Mouse (Mus musculus): Measurements from ENCODE around the gene Stat5a. TPM values are rescaled to one million over a fixed set of nuclear protein-coding genes. Genes with fewer than 3 reads are reported as not detected.

Gene Stat5a
- total RNA-seq, 2 experiments from 2014 or later: 8.4 to 11.8 TPM

DNA sequence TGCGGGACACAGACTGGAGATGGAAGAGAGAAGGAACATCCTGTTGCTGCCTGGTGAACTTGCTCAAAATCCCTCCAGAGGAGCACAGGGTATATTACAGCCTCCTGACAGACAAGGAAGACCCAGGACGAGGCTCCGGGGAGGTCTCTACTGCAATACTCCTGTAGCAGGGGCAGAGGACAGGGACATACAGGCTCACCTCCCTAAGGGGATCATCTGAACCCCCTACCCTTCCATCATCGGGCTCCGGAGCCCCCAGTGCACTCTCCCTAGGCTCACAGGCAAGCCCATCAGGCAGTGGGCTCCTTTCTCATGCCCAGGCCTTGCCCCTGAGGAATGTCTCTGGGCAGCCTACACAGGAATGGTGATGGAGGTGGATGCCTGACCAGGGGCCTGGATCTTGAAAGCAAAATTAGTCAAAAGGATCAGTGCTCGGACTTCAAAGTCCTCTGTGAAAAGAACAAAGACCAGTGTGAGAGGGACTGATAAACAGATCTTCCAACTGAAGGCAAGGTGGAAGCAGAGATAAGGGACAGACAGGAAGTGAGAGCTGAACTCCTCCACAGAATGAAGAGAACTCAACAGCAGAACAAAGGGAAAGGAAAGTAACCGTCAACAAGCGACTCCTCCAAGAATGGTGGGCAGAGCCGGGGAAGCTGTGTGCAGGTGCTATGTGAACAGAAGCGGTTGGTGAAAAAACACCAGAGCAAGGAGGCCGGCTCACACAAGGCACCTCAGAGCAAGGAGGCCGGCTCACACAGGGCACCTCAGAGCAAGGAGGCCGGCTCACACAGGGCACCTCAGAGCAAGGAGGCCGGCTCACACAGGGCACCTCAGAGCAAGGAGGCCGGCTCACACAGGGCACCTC, 32.3 kb downstream of the Stat5a start:
- intact Hi-C loops (cut with DNase I): loop anchor here (2.0 to 5.0 kb wide), 2 partner anchors 59 to 175 kb away; no protein-coding TSS in a partner anchor
- DNase-seq: peak in 1 of 2 experiments; percentile 11

DNA sequence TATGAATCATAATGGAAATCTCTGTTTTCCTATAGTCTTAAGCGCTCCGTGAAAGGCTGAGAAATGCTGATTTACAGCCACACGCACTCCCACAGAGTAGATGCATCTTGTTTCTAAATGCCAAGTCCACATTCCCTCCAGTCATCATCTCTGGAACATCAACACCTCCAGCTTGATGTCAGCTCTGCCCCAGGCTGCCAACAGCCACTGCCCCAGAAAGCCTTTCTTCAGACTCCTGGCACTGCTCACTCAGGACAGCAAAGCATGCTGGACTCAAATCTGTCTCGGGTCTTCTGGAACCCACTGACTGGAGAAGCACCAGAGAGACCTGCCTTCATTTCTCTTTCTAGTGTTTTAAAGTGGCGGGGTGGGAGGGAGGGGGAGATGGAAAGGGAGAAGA, 33.3 kb downstream of the Stat5a start:
- intact Hi-C loops (cut with DNase I): loop anchor here (2.0 to 5.0 kb wide), 2 partner anchors 60 to 174 kb away; no protein-coding TSS in a partner anchor
- peak in 1 of 2 experiments; percentile 13 for DNase-seq

DNA sequence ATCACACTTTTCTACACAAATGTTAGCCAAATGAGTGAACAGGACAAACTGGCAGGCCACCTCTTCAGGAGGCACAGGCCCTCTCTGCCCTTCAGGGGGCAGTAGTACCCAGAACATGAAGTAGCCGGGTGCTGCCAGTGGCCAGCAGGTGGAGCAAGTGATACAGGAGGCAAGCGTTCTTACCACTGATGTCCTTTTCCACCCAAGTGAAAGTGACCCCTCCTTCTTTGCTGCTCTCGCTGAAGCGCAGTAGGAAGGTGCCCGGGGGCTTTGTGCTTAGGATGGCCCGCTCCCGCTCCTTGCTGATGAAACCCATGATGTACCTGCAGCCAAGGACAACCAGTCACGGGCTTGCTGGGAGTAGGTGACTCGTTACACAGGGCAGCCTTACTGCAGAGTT, 34.3 kb downstream of the Stat5a start:
- intact Hi-C loops (cut with DNase I): loop anchor here (1.0 to 5.0 kb wide), 3 partner anchors 61 to 173 kb away; no protein-coding TSS in a partner anchor
- peak; percentile 83 to 88 for DNase-seq

DNA sequence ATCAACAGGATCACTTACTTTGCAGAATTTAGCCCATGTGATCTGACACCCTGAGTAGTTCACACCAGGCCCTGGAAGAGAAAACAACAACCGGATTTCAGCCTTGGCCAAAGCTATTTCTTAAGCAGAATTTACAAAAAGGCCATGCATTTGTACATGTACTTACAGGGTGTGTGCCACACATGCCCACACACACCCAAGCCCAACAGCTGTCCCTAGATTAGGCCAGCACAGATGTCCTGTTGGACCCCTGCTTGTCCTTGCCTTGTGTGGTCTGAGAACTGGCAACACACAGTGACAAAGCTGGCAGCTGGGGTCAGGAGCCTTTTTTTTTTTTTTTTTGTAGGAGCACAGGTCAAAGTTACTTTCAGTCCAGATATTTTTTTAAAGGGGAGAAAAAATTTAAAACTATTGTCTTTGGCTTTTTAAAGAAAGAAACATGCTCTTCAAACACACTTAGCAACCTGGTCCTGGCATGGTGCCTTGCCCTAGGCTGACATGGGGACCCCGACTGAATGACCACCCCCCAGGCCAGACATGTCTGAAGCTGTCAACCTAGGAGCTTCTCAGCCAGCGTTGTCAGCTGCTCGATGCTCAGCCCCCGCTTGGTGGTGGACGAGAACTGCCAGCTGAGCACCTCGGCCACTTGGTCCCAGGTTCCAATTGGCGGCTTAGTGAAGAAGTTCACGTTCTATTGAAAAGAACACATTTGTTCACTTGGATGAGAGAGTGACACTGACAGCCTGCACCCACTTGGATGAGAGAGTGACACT, 35.2 kb downstream of the Stat5a start:
- DNase-seq: no peak
- intact Hi-C loops (cut with DNase I): loop anchor here (5.0 kb wide), 1 partner anchor 62 kb away; no protein-coding TSS in a partner anchor

DNA sequence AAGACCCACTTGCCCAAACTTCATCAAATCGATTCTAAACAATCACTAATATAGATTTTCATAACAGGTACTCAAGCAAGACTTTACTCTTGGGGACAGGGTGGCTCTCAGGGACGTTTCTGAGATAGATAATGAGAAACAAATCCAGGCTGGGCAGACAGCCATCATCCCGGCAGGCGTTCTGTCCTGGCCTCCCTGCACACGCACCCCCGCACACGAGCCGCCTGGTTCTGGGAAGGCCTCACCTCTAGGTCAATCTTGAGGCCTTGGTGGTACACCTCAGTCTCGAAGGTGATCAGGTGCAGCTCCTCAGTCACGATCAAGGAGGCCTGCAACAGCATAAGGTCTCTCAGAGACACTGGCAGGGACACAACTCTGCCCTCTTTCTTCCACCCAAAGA, 36.9 kb downstream of the Stat5a start:
- intact Hi-C loops (cut with DNase I): no loop called here
- DNase-seq: no peak

DNA sequence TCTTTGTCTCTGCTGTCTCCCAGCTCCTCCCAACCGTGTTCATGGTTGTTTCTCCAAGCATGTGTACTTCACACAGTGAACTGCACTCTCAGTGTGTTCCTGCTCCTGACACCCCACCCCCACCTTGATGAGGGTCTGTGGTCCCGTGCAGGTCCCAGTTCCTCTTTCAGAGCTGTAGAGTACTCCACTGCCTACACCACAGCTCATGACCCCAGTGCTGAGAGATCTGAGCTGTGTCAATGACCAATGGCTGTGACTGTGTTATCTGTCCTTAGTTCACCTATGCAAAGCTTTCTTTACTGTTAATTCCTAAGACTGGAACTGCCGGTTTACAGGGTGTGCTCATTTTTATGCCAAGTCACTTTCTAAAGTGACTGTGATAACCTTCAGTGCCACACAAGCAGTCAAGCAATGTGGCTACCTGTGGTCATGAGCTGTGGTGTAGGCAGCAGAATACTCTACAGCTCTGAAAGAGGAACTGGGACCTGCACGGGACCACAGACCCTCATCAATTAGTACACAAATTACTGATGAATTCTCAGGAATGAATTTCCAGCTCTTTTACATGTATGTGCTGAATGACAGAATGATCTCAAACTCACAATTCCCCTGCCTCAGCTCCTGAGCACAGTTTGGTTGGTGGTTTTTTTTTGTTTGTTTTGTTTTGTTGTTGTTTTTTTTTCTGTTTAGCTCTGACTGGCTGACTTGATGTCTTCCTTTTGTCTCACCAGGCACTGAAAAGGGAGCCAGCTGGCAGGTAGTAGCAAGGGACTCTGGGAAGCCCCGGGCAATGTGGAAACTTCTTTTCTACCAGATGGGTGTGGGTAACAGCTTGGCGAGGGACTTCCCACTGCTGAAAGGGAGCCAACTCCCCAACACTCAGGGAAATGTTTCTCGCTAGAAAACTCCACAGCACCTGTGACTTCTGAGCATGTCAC, 38.4 kb downstream of the Stat5a start:
- intact Hi-C loops (cut with DNase I): no loop called here
- peak in 1 of 2 experiments; percentile 25 for DNase-seq

DNA sequence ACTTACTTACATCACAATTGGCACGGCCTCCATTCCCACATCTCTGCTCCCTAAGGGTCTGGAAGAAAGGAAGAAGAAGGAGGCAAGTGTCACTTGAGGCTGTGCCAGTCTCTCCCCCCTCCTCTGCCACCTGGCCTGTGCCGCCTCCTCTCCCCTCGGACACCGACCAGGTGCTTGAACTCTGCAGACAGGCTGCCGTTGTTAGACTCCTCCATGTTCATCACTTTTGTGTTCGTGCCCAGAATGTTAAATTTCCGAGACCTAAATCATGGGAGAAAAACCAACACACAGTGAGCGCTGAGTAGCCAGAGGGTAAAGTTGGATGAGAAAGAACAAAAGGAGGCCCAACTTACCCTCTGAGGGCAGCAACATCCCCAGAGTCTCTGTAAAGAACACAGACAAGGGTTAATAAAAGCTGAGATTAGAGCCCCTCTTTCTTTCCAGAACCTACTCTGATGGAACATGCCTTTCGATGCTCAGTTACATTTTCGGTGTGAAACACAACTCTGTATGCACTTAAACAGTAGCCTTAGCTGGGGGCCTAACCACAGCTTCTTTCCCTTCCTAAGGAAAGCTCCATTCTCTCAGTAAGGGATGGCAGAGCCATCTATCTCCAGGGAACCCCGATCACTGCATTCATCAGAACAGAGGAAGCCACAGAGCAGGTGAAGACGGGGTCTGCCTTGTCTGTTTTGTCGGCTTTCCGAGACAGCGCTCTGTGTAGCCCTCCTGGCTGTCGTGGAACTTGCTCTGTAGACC, 39.5 kb downstream of the Stat5a start:
- intact Hi-C loops (cut with DNase I): no loop called here
- no peak for DNase-seq

DNA sequence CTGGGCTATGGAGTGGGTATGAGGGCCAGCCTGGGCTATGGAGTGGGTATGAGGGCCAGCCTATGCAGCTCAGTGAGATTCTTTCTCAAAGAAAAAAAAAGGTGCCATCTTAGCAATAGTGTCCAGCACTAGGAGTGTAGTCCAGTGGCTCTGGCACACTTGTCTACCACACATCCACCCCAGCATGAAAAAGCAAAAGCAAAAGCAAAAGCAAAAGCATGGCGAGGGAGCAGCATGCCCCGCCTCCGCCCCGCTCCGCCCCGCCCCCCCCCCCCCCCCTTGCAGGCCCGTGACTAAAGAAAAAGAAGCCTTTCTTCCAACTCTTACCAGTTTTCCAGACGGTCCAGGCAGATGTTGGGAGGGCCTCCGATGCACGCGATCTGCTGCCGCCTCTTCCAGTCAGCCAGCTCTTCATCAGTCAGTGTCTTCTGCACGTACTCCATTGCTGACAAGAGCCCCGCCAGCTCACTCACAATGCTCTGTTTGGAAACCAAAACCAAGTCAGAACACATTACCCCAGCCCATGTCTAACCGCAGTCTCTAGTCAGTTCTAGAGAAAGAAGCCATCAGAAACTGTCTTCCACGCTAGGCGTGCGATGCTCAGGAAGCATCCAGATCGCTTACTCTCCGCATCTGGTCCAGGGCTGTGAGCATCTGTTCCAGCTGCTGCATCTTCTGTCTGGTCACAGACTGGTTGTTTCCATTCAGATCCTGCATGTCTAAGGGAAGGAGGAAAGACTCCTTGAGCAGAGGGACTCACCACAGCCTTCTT, 45.6 kb downstream of the Stat5a start:
- no peak for DNase-seq
- intact Hi-C loops (cut with DNase I): no loop called here

DNA sequence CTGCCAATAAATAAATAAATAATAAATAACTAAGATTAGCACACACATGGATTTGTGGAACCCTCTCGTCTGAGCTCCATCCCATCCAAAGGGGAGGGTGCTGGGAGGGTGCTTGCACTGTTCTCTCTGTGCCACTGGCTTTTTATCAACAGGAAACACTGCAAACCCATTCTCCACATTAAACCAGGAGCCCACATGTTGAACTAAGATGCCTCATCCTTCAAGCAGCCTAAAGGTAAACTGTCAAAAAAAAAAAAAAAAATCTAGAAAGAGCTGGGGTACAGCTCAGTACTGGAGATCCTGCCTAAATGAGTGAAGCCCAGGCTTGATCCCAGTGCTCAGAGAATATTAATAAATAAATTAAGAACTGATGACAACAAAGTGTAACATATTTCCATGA, 46.8 kb downstream of the Stat5a start:
- DNase-seq: no peak
- intact Hi-C loops (cut with DNase I): no loop called here

DNA sequence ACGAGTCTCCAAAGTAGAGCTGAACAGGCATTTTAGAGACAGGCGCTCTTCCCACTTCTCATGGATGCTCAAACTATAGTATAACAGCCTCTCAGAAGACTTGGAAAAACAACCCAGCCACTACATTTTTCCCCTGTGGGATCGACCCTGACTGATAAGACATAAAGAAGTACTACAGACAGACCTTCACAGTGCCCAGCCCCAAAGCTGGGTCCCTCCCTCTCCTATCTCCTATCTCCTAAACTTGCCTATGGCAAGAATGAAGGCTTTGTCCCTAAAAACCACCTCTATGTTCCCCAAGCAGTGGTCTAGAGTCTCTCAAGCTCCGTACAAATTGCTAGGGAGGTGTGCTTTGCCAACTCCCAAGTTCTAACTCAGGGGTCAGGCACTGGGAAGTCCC, 47.7 kb downstream of the Stat5a start:
- no peak for DNase-seq
- intact Hi-C loops (cut with DNase I): no loop called here

DNA sequence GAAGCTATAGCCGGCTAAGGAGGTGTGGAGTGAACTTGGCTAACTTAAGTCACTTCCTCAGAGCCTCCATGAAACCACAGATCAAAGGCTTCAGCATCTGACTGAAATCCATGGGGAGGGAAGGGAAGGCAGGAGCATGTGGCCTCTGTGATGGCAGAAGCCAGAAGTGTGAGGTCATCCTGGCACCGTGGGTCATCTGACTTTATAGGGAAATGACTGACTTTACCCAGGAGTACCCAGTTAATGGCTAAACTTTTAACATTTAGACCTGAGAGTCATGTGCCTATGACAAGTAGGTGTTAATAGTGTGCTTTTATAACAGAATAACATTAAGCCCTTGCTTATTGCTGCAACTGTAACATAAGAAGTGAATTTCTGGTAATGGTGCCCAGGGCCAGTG, 49.0 kb downstream of the Stat5a start:
- DNase-seq: no peak
- intact Hi-C loops (cut with DNase I): no loop called here

DNA sequence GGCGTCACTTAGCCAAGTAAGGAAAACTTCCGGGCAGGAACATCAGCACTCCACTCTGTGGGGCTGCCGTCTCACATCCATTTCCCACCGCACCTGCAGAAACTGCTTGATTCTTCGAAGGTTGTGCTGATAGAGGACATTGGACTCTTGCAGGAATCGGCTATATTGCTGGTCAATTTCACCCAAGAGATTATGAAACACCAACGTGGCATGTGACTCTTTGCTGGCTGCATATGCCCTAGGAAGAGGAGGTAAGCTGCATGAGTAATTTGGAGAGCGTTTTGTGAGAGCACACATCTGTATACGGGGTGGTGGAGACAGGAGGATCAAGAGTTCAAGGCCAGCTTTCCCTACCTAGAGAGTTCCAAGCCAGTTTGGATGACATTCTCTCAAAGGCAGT, 49.4 kb downstream of the Stat5a start:
- intact Hi-C loops (cut with DNase I): no loop called here

DNA sequence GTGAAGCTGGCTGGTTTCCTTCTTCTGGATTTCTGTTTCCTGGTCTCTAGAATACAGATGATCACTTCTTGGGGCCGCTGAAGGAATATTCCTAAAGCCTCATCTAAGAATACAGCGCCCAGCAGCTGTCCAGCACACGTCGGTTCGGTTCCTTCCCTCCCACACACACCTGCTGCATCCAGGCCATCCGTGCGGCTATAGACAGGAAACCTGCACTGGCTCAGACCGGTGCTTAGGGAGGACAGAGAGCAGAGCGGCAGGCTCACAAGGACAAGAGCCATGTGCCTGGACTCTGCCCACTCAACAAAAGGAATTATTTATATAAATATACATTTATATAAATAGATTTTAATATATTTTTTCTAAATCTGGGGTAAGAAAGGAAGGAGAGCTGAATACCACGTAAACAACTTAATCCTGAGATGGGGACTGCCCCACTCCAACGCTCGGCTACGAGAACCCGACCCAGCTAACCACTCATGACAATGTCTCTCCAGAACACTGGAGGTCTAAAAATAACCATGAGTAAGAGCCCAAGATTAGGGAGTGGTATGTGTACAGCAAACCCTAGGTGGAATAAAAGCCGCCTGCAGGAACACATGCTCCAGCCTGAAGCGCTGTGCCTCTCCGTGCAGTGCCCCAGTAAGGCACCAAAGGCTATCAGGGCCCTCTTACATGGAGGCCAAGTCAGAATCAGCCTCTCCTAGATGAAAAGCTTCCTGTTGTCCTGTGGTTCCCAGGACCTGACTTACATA, 53.4 kb downstream of the Stat5a start:
- DNase-seq: peak in 1 of 2 experiments; percentile 10

More for the DNA sequence above, 49.4 kb downstream of the Stat5a start:
- no peak for DNase-seq

DNA sequence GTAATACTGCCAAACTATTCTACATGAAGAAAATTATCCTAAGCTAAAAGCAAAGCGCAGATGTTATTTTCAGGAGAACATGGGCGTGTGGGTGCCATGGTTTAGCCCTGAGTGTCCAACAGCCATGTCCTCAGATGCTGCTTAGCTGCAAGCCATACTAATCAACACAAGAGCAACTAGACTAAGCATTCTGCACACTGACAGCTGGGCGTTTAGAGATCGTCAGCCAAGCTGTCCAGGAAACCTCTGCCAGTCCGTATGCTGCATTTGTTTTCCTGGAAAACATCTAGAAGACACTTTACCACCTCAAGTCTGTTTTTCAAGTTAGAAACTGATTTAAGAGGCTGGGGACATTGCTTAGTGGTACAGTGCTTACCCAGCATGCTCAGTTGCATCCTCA, 55.3 kb downstream of the Stat5a start:
- intact Hi-C loops (cut with DNase I): no loop called here
- peak in 1 of 2 experiments; percentile 4 for DNase-seq

More for the DNA sequence above, 53.4 kb downstream of the Stat5a start:
- intact Hi-C loops (cut with DNase I): no loop called here

DNA sequence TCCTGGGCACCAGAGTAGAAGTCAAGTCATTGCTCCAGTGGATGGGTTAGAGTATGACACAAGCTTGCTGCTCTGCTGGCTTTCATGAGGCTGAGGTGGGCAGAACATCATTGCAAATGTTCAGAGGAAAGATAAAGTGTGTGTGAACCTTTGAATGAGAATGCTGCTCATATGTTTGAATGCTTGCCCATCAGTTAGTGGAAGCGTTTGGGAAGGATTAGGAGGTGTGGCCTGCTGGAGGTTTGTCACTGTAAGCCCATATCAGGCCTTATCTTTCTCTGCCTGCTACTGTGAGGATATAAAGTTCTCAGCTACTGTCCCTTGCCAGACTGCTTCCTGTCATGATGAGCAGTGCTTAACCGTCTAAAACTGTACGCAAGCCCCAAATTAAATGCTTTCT, 55.9 kb downstream of the Stat5a start:
- DNase-seq: no peak
- intact Hi-C loops (cut with DNase I): no loop called here

DNA sequence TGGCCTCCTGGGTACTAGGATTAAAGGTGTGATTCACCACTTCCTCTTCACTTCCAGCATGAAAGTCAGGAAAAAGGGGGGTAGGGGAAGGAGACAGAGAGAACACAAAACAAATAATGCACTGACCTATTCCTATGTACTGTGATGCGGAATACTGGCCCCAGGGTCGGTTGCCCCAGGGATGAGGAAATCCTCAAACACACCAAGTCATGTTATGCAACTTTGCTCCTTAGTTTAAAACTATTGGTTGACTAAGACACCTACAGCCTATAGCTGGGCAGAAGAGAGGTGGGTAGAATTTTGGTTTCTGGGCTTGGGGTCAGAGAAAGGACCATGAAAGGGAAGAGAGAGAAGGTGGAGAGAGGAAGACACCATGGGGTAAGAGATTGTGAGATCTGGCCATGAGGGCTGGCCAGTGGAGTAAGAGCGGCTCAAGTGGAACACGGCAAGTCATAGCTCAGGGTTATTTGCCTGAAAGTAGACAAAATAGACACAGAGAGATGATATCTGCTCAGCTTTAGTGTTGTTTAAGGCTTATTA, 57.4 kb downstream of the Stat5a start:
- intact Hi-C loops (cut with DNase I): no loop called here
- no peak for DNase-seq

DNA sequence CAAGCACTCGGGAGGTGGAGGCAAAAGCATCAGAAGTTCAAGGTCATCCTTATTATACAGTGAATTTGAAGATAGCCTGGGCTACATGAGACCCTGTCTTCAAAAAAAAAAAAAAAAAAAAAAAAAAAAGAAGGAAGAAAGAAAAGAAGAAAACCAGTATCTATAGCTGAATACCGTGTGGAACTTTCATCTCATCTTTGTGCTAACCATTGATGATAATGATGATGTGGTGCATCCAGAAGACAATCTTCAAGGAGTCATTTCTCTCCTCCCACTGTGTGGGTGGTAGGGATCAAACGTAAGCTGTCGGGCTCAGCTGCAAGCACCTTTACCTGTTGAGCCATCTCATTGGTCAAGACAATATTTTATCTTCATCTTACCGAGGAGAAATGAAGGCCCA, 58.9 kb downstream of the Stat5a start:
- DNase-seq: no peak
- intact Hi-C loops (cut with DNase I): no loop called here
